Mouse (Mus musculus) gastrocnemius, adult 18-20 months (tissue): ENCODE measurements around the gene Arl11. TPM values are rescaled to one million over a fixed set of nuclear protein-coding genes. Genes with fewer than 3 reads are reported as not detected.

ENCODE experiments used
- DNase-seq: peaks from one replicate; pipeline ENCODE4 v3.0.0; 2021; ENCODE audit warnings: low spot score
- total RNA-seq, 2 experiments: library from RNA; stranded (reverse); gene quantifications; 2 replicates each; pipeline ENCODE4 v1.2.3; 2021

The Arl11 gene
- total RNA-seq, 2 experiments from 2014 or later: 0.16 to 0.24 TPM

- peak; percentile 83 for DNase-seq
Observed at GRCm38 (mm10) chr14:61327618-61328450, 18.3 kb downstream of the Arl11 start.

DNA sequence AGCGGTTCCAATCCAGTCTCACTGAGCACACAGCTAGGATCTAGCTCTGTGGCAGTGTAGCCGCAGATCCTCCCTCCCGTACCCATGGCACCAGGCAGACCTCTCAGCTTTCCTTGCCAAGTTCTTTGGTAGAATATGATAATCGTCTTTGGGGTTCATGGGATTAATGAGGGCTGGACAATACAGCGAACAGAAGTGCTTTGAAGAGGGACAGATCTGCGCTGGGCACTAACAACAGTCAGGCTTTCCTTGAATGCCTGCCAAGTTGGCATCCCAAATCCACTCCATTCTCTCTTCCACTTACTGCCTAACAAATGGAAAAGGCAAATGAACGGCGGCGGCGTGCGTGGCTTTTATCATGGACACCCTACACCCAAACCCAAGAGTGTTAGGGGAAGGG lies 21.0 kb downstream of the Arl11 start:
- DNase-seq: no peak

DNA sequence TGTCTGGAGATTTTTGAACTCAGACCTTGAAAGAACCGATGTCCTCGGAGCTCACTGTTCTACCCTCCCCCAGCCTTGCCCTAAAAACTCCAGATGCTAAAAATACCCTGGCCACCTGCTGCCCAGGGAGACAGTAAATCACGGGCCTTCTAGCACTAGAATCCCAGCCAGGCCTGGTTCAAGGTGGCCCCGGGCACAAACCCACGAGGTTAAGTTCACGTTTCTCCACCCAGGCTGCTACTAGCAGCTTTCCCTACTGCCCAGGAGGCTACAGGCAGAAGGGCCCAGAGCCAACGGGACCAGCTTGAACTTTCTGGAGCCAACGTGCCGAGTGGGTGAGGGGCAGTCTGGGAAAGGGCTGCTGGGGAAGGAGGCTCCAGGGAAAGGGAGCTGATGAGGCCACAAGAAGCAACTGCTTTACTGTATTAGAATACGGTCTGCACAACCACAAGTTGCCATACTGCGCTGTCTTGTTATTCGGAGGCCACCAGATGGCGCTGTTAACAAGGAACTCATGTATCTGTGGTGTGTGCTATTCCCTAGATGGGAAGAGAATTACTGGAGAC lies 21.5 kb downstream of the Arl11 start:
- DNase-seq: peak; percentile 91

- DNase-seq: no peak
Observed at GRCm38 (mm10) chr14:61339381-61339780, 29.8 kb downstream of the Arl11 start.

- no peak for DNase-seq
Observed at GRCm38 (mm10) chr14:61344590-61344989, 35.0 kb downstream of the Arl11 start.

GRCm38 (mm10) chr14:61346827-61347698 lies 37.5 kb downstream of the Arl11 start:
- DNase-seq: no peak

GRCm38 (mm10) chr14:61349876-61350275 lies 40.3 kb downstream of the Arl11 start:
- DNase-seq: no peak

- no peak for DNase-seq
Observed at GRCm38 (mm10) chr14:61350808-61351207, 41.3 kb downstream of the Arl11 start.

DNA sequence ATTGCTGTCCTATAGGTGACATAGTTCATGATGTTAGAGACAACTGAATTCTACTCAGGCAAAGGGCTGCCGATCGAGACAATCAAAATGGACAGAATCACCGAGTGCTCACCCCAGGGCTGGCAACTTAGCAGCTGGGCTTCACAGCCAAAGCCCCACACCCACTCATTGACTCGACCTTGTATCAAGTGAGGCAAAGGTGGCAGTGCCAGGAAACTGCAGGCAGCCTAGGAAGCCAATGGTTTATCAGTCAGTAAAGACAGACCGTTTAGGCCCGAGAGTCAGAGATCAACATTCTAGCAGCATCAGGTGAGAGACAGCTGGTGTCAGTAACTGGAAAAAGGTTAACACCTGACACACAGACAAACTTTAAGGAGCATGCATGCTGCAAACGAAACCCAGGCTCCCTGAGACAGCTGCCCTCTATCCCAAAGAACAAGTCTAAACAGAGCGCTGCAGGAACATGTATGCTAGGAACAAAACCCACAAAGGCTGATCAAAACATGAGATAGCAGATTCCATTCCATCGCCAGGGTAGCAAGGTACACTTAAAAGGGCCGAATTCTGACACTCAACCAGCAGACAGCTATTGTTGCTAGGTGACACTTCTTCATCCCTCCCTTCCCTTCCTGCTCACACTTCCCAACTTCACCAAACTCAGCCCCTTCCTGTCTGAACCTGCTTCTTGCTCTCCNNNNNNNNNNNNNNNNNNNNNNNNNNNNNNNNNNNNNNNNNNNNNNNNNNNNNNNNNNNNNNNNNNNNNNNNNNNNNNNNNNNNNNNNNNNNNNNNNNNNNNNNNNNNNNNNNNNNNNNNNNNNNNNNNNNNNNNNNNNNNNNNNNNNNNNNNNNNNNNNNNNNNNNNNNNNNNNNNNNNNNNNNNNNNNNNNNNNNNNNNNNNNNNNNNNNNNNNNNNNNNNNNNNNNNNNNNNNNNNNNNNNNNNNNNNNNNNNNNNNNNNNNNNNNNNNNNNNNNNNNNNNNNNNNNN lies 45.0 kb downstream of the Arl11 start:
- no peak for DNase-seq

DNA sequence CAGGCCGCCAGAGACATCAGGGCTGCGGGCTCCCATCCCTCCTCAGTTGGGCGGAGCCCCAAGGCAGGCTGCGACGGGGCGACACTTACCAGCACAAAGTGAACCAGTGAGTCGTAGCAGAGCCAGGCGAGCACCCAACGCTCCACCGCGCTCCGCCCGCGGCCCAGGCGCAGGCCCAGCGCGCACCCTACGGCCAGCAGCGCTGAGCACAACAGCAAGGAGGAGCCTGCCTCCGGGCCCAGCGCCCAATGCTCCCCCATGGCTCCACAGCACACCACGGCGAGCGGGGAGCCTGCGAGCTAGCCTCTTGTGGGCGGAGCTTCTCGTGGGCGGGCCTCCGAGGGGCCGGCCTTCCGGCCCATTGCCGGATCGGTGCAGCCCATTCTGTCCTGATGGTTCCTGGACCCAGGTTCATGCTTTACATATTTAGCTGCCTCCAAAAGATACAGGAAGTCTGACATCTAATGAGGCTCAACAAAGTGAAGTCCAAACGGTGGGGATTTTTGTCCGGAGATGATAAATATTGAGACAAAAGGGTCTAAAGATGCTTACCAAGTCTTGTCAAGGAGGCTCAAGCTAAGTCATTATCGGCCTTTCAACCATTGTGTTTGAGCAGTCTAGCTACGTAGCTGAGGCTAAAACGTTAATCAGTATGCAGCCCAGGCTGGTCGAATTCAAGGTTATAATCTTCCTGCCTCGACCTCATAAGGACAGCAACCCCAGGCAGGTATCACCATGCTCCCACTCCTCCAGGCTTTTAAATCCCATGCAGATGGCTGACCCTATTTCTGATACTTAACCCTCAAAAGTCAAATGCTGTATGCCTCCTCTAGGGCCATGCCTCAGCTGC lies 50.8 kb downstream of the Arl11 start, which contains the start of gene Ebpl:
Gene Ebpl (minus strand): TSS at position 309 of the 850 bp plus-strand sequence.
- peak; percentile 94 for DNase-seq

- DNase-seq: no peak
Observed at GRCm38 (mm10) chr14:61360981-61361511, 51.5 kb downstream of the Arl11 start.

Other genes with a start within 250 kb of the Arl11 start
- 10 to 100 TPM; 12.7 to 15.3 TPM for gene Sacs, start 171.3 kb upstream of the Arl11 start, total RNA-seq
- gene Sgcg, start 51.3 kb upstream of the Arl11 start, total RNA-seq: 100 to 1,000 TPM; 119 to 130 TPM
- 1 to 10 TPM; 1.1 to 1.3 TPM for gene Ebpl, start 50.7 kb downstream of the Arl11 start, total RNA-seq
- 100 to 1,000 TPM; 122 TPM for gene Kpna3, start 130.1 kb downstream of the Arl11 start, total RNA-seq
- gene Spryd7, start 247.1 kb downstream of the Arl11 start, total RNA-seq: 10 to 100 TPM; 48.6 TPM